In genomic region chr2:10762236-10762635, GRCm38 (mm10) we compare ENCODE assay signal across 14 mouse cellular contexts.
"Had no signal": no experiment of that assay in that cellular context is flagged by ENCODE, and none has a peak within 500 bp of the region (broad histone marks: within the 10 kb centered on the region; RNA-seq: fewer than 3 reads in every experiment).

No protein-coding gene starts in this region.

- H3K4me3 ChIP-seq: left cerebral cortex, adult 2 months; liver, embryonic 13.5 days had no signal

- DNase-seq: kidney, adult 18-20 months; kidney, adult 9 months; kidney, postnatal 36 days; layer of hippocampus, postnatal 36 days; liver, embryonic 13.5 days; midbrain, embryonic 14.5 days; right cerebral cortex, postnatal 25 days; thymus, adult 18-20 months; thymus, postnatal 36 days had no signal

- H3K36me3 ChIP-seq: liver, embryonic 13.5 days had no signal

- H3K27ac ChIP-seq: kidney, postnatal 0 days; left cerebral cortex, adult 2 months; liver, embryonic 13.5 days had no signal

- H3K4me2 ChIP-seq: liver, embryonic 13.5 days; midbrain, embryonic 11.5 days had no signal

- H3K27me3 ChIP-seq: liver, embryonic 13.5 days had no signal

- H3K9ac ChIP-seq: liver, embryonic 13.5 days had no signal

- H3K9me3 ChIP-seq: liver, embryonic 13.5 days had no signal

- H3K4me1 ChIP-seq: liver, embryonic 13.5 days had no signal

- ATAC-seq: inflammation-experienced regulatory T-cells, adult 6 months; intestine, embryonic 16.5 days had no signal
